Mouse (Mus musculus): ENCODE measurements around the gene Mical2. TPM values are rescaled to one million over a fixed set of nuclear protein-coding genes. Genes with fewer than 3 reads are reported as not detected.

Mical2 gene
- polyA plus RNA-seq, 1 experiment from 2014 or later = 2.7 TPM

GRCm38 (mm10) chr7:112267266-112267665, 41.6 kb downstream of the Mical2 start:
- no peak overlapping the region for H3K4me3 ChIP-seq (ENCODE audit: low read depth, low read length)
- no peaks in the 10 kb centered on the region for H3K9me3 ChIP-seq (ENCODE audit: low read length)
- no peaks in the 10 kb centered on the region for H3K27me3 ChIP-seq (ENCODE audit: insufficient read depth, low read length)
- DNase-seq = no peak
- peaks cover 21% of the 10 kb centered on the region for H3K4me1 ChIP-seq (ENCODE audit: insufficient read depth)
- no peak overlapping the region for H3K27ac ChIP-seq (ENCODE audit: low read depth)
- WGBS (ENCODE audit: insufficient replicate concordance) = 59% methylated on average over 5 of the region's 5 CpGs
- no peak for ATAC-seq
- H3K4me2 ChIP-seq (ENCODE audit: low read depth, low read length) = no peak overlapping the region
- no peak overlapping the region for H3K9ac ChIP-seq (replicated peaks)
- TF ChIP-seq CTCF (IDR thresholded peaks at IDR 0.05; ENCODE audit: low read depth) (no peak), EP300 (IDR thresholded peaks at IDR 0.05; ENCODE audit: low read depth) (no peak)
- H3K36me3 ChIP-seq (replicated peaks; ENCODE audit: insufficient read depth, low read length) = no peaks in the 10 kb centered on the region

- Histone ChIP-seq H3K27me3 (ENCODE audit: insufficient read depth, low read length) (no peaks in the 10 kb centered on the region), H3K4me2 (ENCODE audit: low read depth, low read length) (no peak overlapping the region), H3K36me3 (replicated peaks; ENCODE audit: insufficient read depth, low read length) (no peaks in the 10 kb centered on the region), H3K9ac (replicated peaks) (no peak overlapping the region), H3K4me1 (ENCODE audit: insufficient read depth) (peaks cover 21% of the 10 kb centered on the region), H3K4me3 (ENCODE audit: low read depth, low read length) (no peak overlapping the region), H3K27ac (ENCODE audit: low read depth) (no peak overlapping the region), H3K9me3 (ENCODE audit: low read length) (no peaks in the 10 kb centered on the region)
- WGBS (ENCODE audit: insufficient replicate concordance) = 70% methylated on average over 15 of the region's 15 CpGs
- DNase-seq (no peak), ATAC-seq (no peak)
- TF ChIP-seq CTCF (IDR thresholded peaks at IDR 0.05; ENCODE audit: low read depth) (no peak), EP300 (IDR thresholded peaks at IDR 0.05; ENCODE audit: low read depth) (no peak)
Observed at GRCm38 (mm10) chr7:112268761-112269425, 43.2 kb downstream of the Mical2 start.

- DNase-seq = peak; percentile 74
- Histone ChIP-seq H3K9ac (replicated peaks) (no peak overlapping the region), H3K27ac (ENCODE audit: low read depth) (0 out of 2 replicates have a peak overlapping the region, but pooled peaks have one; percentile 41), H3K36me3 (replicated peaks; ENCODE audit: insufficient read depth, low read length) (no peaks in the 10 kb centered on the region), H3K27me3 (ENCODE audit: insufficient read depth, low read length) (no peaks in the 10 kb centered on the region), H3K4me1 (ENCODE audit: insufficient read depth) (peaks cover 27% of the 10 kb centered on the region), H3K4me2 (ENCODE audit: low read depth, low read length) (no peak overlapping the region), H3K9me3 (ENCODE audit: low read length) (no peaks in the 10 kb centered on the region), H3K4me3 (ENCODE audit: low read depth, low read length) (no peak overlapping the region)
- peak; percentile 96 for ATAC-seq
- TF ChIP-seq EP300 (IDR thresholded peaks at IDR 0.05; ENCODE audit: low read depth) (peak; percentile 86), CTCF (IDR thresholded peaks at IDR 0.05; ENCODE audit: low read depth) (no peak)
- 52% methylated on average over 5 of the region's 5 CpGs for WGBS (ENCODE audit: insufficient replicate concordance)
Observed at GRCm38 (mm10) chr7:112270870-112271269, 45.2 kb downstream of the Mical2 start.

GRCm38 (mm10) chr7:112271627-112272026, 46.0 kb downstream of the Mical2 start:
- no peaks in the 10 kb centered on the region for H3K9me3 ChIP-seq (ENCODE audit: low read length)
- DNase-seq = no peak
- no peak overlapping the region for H3K4me3 ChIP-seq (ENCODE audit: low read depth, low read length)
- no peak overlapping the region for H3K4me2 ChIP-seq (ENCODE audit: low read depth, low read length)
- H3K27ac ChIP-seq (ENCODE audit: low read depth) = no peak overlapping the region
- 67% methylated on average over 3 of the region's 3 CpGs for WGBS (ENCODE audit: insufficient replicate concordance)
- H3K9ac ChIP-seq (replicated peaks) = no peak overlapping the region
- H3K27me3 ChIP-seq (ENCODE audit: insufficient read depth, low read length) = no peaks in the 10 kb centered on the region
- TF ChIP-seq EP300 (IDR thresholded peaks at IDR 0.05; ENCODE audit: low read depth) (no peak), CTCF (IDR thresholded peaks at IDR 0.05; ENCODE audit: low read depth) (no peak)
- no peak for ATAC-seq
- H3K36me3 ChIP-seq (replicated peaks; ENCODE audit: insufficient read depth, low read length) = no peaks in the 10 kb centered on the region
- H3K4me1 ChIP-seq (ENCODE audit: insufficient read depth) = peaks cover 34% of the 10 kb centered on the region

GRCm38 (mm10) chr7:112272692-112273091, 47.0 kb downstream of the Mical2 start:
- Histone ChIP-seq H3K4me2 (ENCODE audit: low read depth, low read length) (no peak overlapping the region), H3K4me1 (ENCODE audit: insufficient read depth) (peaks cover 38% of the 10 kb centered on the region), H3K9ac (replicated peaks) (no peak overlapping the region), H3K36me3 (replicated peaks; ENCODE audit: insufficient read depth, low read length) (no peaks in the 10 kb centered on the region), H3K27ac (ENCODE audit: low read depth) (no peak overlapping the region), H3K27me3 (ENCODE audit: insufficient read depth, low read length) (no peaks in the 10 kb centered on the region), H3K4me3 (ENCODE audit: low read depth, low read length) (no peak overlapping the region), H3K9me3 (ENCODE audit: low read length) (no peaks in the 10 kb centered on the region)
- WGBS (ENCODE audit: insufficient replicate concordance) = 78% methylated on average over 5 of the region's 5 CpGs
- TF ChIP-seq CTCF (IDR thresholded peaks at IDR 0.05; ENCODE audit: low read depth) = no peak
- no peak for DNase-seq
- no peak for ATAC-seq

GRCm38 (mm10) chr7:112273451-112273850, 47.8 kb downstream of the Mical2 start:
- Histone ChIP-seq H3K4me2 (ENCODE audit: low read depth, low read length) (no peak overlapping the region), H3K27ac (ENCODE audit: low read depth) (no peak overlapping the region), H3K36me3 (replicated peaks; ENCODE audit: insufficient read depth, low read length) (no peaks in the 10 kb centered on the region), H3K9ac (replicated peaks) (no peak overlapping the region), H3K9me3 (ENCODE audit: low read length) (no peaks in the 10 kb centered on the region), H3K4me1 (ENCODE audit: insufficient read depth) (peaks cover 42% of the 10 kb centered on the region), H3K27me3 (ENCODE audit: insufficient read depth, low read length) (no peaks in the 10 kb centered on the region), H3K4me3 (ENCODE audit: low read depth, low read length) (no peak overlapping the region)
- no peak for TF ChIP-seq CTCF (IDR thresholded peaks at IDR 0.05; ENCODE audit: low read depth)
- no peak for TF ChIP-seq EP300 (IDR thresholded peaks at IDR 0.05; ENCODE audit: low read depth)
- WGBS (ENCODE audit: insufficient replicate concordance) = 71% methylated on average over 6 of the region's 6 CpGs
- no peak for DNase-seq
- ATAC-seq = no peak

Measured in liver, postnatal 0 days (tissue).